Mouse (Mus musculus) frontal cortex, postnatal 14 days (tissue): ENCODE data around the gene Ublcp1.
"Not testable (repeated sequence)": the region's sequence is repeated elsewhere in the genome, so short reads cannot be mapped to it uniquely, and the experiment has no call there.

Experiments used
- DNase-seq, 2 experiments: peaks; one replicate each; pipeline ENCODE4 v3.0.0; 2022; ENCODE audit warnings: low spot score in 2 of 2

Ublcp1 gene

GRCm38 (mm10) chr11:44494643-44495323 is 24.5 kb upstream of the Ublcp1 start:
- DNase-seq = no peak

- no peak for DNase-seq
Measured at GRCm38 (mm10) chr11:44489117-44489516, 18.8 kb upstream of the Ublcp1 start.

GRCm38 (mm10) chr11:44485089-44485736 is 14.9 kb upstream of the Ublcp1 start:
- DNase-seq = no peak

- DNase-seq = no peak
Measured at GRCm38 (mm10) chr11:44480246-44480645, 9.9 kb upstream of the Ublcp1 start.

- DNase-seq = no peak
Measured at GRCm38 (mm10) chr11:44478382-44478781, 8.1 kb upstream of the Ublcp1 start.

GRCm38 (mm10) chr11:44476445-44476844 is 6.1 kb upstream of the Ublcp1 start:
- DNase-seq = no peak

GRCm38 (mm10) chr11:44475467-44475866 is 5.2 kb upstream of the Ublcp1 start:
- no peak for DNase-seq

- no peak for DNase-seq
Measured at GRCm38 (mm10) chr11:44471337-44471995, 1.2 kb upstream of the Ublcp1 start.

GRCm38 (mm10) chr11:44469646-44470431 is 459 bp downstream of the Ublcp1 start:
- DNase-seq = no peak

GRCm38 (mm10) chr11:44468306-44468790 is 1.9 kb downstream of the Ublcp1 start:
- DNase-seq = no peak

- no peak for DNase-seq
Measured at GRCm38 (mm10) chr11:44466949-44467442, 3.3 kb downstream of the Ublcp1 start.

GRCm38 (mm10) chr11:44461493-44461892 is 8.8 kb downstream of the Ublcp1 start:
- DNase-seq = no peak

GRCm38 (mm10) chr11:44453423-44453822 is 16.9 kb downstream of the Ublcp1 start:
- DNase-seq = peak; percentile 10 to 40

GRCm38 (mm10) chr11:44452016-44452415 is 18.3 kb downstream of the Ublcp1 start:
- DNase-seq = not testable (repeated sequence)

- DNase-seq = no peak
Measured at GRCm38 (mm10) chr11:44451046-44451445, 19.3 kb downstream of the Ublcp1 start.

- no peak for DNase-seq
Measured at GRCm38 (mm10) chr11:44437786-44438185, 32.5 kb downstream of the Ublcp1 start.

- no peak for DNase-seq
Measured at GRCm38 (mm10) chr11:44430036-44430435, 40.3 kb downstream of the Ublcp1 start.

- no peak for DNase-seq
Measured at GRCm38 (mm10) chr11:44427951-44428350, 42.3 kb downstream of the Ublcp1 start.

- no peak for DNase-seq
Measured at GRCm38 (mm10) chr11:44425626-44426025, 44.7 kb downstream of the Ublcp1 start.

GRCm38 (mm10) chr11:44425006-44425405 is 45.3 kb downstream of the Ublcp1 start:
- no peak for DNase-seq

GRCm38 (mm10) chr11:44423955-44424354 is 46.3 kb downstream of the Ublcp1 start:
- DNase-seq = no peak

- DNase-seq = no peak
Measured at GRCm38 (mm10) chr11:44423261-44423660, 47.0 kb downstream of the Ublcp1 start.
